Mouse (Mus musculus) kidney, adult 9 months (tissue): Measurements from ENCODE around the gene T.
"Not testable (repeated sequence)": the region's sequence is repeated elsewhere in the genome, so short reads cannot be mapped to it uniquely, and the experiment has no call there.

Source experiments
- DNase-seq: peaks from one replicate; pipeline ENCODE4 v3.0.0; 2022

Gene T

GRCm38 (mm10) chr17:8433978-8434960, at the start of gene T:
TSS of gene T (plus strand) at chr17:8434423.
- DNase-seq = no peak

DNA sequence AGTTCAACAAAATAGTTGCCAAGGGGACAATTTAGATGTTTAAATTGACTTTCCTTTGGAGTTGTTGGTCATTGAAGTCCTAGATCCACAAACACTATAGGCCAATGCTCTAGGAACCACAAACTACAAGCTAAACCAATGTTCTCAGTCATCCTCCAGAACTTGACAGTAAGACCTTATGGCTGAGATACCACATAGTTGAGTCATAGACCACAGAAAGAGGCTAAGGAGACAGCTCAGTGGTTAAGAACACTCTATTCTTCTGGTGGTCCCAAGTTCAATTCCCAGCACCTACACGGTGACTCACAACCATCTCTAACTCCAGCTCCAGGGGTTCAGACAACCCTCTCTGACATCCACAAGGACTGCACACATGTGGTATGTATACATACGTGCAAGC, 48.8 kb upstream of the T start:
- DNase-seq = no peak

DNA sequence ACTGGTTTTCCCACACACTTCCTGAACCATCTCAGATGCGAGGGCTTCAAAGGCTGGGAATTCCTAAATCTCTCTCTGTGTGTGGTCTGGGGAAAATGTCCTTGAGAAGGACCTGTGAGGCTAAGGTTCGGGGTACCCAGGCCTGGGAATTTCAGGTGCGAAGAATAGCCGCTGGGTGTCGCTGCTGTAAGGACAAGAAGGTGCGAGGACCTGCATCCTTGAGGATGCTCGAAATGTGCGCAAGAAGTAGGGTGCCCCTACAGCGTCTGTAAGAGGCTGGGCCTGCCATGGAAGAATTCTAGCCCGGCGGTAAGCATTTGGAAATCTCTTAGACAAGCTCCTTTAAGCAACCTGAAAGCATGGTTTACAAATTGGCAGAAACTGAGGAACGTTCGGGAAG, 45.8 kb upstream of the T start:
- peak; percentile 43 for DNase-seq

GRCm38 (mm10) chr17:8388990-8389789, 45.0 kb upstream of the T start:
- DNase-seq = no peak

- DNase-seq = no peak
Measured at GRCm38 (mm10) chr17:8389790-8390095, 44.5 kb upstream of the T start.

DNA sequence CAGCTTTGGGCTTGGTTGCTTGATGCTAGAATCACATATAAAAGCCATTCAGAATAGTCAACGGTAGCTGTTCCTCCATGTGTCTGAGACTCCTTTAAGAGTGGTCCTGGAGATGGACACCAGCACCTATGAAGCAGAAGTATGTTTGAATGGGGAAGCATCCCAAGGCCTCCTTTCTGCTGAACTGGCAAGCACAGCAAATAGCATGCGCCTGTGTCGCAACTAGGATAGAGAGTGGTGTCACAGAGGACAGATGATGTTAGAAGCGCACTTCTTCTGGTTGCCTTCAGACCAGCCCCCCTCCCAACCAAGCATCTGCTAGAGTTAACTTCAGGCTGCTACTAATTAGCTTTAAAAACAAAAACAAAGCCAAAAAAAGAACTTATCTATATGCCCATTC, 43.7 kb upstream of the T start:
- DNase-seq = no peak

DNA sequence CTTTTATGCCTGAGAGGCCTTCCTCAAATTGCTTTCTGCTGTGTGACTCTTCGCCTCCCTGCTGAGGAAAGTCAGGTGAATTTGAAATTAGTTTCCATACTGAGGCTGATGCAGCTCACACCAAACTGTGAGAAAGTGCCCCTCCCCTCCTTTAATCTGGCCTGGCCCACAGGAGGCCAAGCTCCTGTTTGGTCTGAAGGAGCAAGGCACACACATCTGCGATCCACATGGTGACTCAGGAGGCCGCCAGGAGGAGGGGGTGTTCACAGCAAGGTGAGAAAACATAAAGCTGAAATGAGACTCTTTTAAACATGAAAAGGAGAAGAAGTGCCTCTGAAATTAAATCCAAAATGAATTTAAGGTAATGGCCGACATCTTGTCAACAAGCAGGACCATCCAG, 37.9 kb upstream of the T start:
- no peak for DNase-seq

DNA sequence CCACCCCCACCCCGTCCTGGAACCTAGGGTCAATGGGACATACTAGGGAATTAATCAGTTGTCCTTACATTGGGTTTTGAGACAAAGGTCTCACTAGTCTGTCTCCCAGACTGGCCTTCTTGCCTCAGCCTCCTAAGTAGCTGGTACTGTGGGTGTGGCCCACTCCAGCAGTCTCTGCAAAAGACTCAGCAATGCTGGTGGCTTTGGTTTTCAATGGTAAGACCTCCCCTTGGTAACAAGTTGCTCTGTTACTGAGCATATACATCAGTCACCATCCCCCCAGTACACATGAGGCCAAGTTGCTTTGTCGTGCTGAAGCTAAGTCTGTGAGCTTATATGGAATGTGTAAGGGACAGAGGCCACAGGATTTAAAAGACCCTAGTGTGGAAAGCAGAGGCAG, 36.3 kb upstream of the T start:
- DNase-seq = no peak

- not testable (repeated sequence) for DNase-seq
Measured at GRCm38 (mm10) chr17:8403932-8404331, 30.3 kb upstream of the T start.

GRCm38 (mm10) chr17:8406285-8406684, 27.9 kb upstream of the T start:
- DNase-seq = no peak

DNA sequence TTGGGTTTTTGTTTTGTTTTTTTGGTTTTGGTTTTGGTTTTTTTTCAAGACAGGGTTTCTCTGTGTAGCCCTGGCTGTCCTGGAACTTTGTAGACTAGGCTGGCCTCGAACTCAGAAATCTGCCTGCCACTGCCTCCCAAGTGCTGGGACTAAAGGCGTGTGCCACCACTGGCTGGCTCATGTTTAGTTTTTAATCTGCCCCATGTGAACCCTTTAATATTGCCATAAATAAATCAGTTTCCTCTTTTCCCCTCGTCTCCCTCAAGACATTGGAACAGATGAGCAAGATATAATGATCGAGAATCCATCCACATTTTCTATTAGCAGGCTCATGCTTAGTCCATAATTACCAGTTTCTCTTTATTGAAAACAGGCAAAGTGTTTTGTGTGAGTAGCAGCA, 26.2 kb upstream of the T start:
- DNase-seq = not testable (repeated sequence)

GRCm38 (mm10) chr17:8408589-8409295, 25.5 kb upstream of the T start:
- peak; percentile 4 for DNase-seq

GRCm38 (mm10) chr17:8410330-8410729, 23.9 kb upstream of the T start:
- DNase-seq = no peak

GRCm38 (mm10) chr17:8413656-8414055, 20.6 kb upstream of the T start:
- peak; percentile 72 for DNase-seq

DNA sequence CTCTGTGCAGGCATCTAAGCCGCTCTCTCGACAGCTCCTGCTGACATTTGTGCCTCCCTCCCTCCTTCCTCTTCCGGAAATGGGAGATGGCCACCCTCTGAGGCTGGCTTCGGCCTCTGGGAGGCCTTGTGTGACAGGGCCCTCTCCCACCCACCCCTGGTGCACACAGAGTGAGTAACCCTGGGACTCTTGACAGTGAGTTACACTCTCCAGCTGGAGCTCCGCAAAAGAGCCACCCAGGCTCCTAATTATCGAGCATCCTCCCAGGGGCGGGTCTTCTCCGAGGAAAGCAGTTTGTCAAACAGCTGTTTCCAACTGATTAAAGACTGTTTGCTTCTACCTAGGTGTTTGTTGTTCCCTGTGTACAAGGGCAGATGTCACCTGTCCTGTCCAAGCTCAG, 18.7 kb upstream of the T start:
- DNase-seq = no peak

GRCm38 (mm10) chr17:8416865-8417264, 17.4 kb upstream of the T start:
- DNase-seq = no peak

- DNase-seq = no peak
Measured at GRCm38 (mm10) chr17:8420739-8421138, 13.5 kb upstream of the T start.

DNA sequence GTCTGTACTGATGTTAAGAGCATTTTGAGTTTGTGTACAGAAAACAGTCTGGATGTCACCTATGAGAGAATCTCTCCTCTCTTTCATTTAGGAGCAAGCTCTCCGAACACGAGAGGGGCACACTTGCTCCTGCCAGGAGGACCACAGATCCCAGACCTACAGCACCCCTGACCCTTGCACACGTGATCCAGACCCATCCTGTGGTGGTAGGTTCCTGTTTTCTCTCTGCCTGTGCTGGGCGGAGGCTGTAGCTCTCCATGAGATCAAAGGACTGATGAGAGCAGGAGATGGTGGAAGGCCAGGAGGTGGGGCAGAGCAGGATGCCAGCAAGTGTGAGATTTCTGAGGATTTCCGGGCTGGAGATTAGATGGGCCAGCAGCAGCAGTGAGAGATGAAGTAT, 12.7 kb upstream of the T start:
- DNase-seq = no peak

- DNase-seq = peak; percentile 49
Measured at GRCm38 (mm10) chr17:8423283-8423682, 10.9 kb upstream of the T start.

DNA sequence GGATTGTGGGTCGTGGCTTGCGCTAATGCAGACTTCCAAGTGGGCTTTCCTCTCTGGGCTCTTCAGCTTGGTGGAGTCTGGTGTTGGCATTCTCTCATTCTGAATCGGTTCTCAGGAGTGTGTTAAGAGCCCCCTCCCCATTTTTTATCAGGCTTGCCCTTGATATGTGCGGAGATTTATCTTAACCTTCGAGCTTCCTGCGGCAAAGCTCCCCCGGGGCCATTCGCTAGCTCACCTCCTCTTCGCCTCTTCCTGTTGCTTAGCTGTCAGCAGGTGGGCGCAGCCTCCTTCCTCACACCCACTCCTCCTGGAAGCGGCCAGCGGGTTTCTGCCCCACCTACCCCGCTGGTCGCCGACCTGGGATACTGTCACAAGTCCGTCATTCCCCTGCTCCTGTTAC, 4.8 kb upstream of the T start:
- DNase-seq = no peak

- no peak for DNase-seq
Measured at GRCm38 (mm10) chr17:8429896-8430295, 4.3 kb upstream of the T start.

DNA sequence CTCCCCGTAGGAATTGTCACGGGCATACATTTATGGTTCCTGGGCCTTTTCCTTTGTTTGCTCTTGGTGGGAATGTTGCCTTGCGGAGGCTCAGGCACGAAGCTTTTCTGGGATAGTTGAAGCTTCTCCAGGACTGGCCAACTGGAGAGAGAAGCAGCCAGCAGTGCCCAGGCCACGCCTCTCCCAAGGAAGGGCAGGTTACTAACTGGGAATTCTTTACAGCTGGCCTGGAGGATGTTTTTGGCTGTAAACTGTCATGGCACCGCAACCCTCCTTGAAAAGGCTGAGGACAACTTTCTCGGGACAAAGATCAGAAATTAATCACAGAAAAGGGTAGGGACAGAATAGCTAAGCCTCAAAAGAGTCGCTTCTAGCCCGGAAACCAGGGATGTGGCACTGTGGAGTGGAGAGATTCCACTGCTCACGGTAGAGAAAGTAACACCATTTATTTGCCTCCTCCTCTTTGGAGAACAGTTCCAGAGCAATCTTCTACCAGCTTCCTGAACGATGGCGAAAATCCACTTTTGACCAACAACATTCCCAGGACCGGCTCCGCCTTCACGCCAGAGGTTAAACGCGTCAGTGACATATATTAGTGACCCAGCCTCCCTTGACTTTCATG, 1.9 kb upstream of the T start:
- no peak for DNase-seq
